Mouse (Mus musculus): Measurements from ENCODE around the gene Slc25a22.

DNA sequence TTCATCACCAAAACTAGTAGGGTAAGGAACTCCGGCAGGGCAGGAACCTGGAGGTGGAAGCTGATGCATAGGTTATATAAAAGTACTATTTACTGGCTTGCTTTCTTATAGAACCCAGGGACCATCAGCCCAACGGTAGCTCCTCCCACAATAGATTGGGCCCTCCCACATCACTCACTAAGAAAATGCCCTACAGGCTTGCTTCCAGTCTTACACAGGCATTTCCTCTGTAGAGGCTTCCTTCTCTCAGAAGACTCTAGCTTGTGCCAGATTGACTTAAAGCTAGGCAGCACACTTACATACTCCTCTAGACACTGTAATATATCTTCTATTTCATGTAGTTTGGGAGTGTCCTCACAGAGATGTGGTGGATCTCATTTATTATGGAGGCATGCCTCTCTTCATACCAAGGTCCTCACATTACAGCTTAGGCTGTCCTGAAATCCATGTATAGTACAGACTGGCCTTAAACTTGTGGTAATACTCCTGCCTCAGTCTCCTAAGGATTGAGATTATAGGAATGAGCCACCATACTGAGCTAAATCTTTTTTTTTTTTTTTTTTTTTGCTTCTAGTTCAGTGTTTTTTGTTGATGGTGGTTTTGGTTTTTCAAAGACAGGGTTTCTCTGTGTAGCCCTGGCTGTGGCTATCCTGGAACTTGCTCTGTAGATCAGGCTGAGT is 49.7 kb downstream of the Slc25a22 start:
- no peak for TF ChIP-seq CTCF (IDR thresholded peaks at IDR 0.05; ENCODE audit: low read depth)
- no peak for TF ChIP-seq EP300 (optimal IDR thresholded peaks at IDR 0.05)

Measured in stomach, postnatal 0 days (tissue).